Mouse (Mus musculus): ENCODE measurements around the gene Slc6a9.

Slc6a9 gene

GRCm38 (mm10) chr4:117834457-117834844, at the start of gene Slc6a9:
TSS of gene Slc6a9 (plus strand) at chr4:117834506.
- no peak for DNase-seq (ENCODE audit: low spot score)

- no peak for DNase-seq (ENCODE audit: low spot score)
Measured at GRCm38 (mm10) chr4:117786963-117787362, 47.3 kb upstream of the Slc6a9 start.

GRCm38 (mm10) chr4:117788308-117788707, 46.0 kb upstream of the Slc6a9 start:
- DNase-seq (ENCODE audit: low spot score) = no peak

GRCm38 (mm10) chr4:117799904-117800303, 34.4 kb upstream of the Slc6a9 start:
- no peak for DNase-seq (ENCODE audit: low spot score)

- DNase-seq (ENCODE audit: low spot score) = no peak
Measured at GRCm38 (mm10) chr4:117806992-117807391, 27.3 kb upstream of the Slc6a9 start.

- no peak for DNase-seq (ENCODE audit: low spot score)
Measured at GRCm38 (mm10) chr4:117810933-117811332, 23.4 kb upstream of the Slc6a9 start.

- no peak for DNase-seq (ENCODE audit: low spot score)
Measured at GRCm38 (mm10) chr4:117813591-117814192, 20.6 kb upstream of the Slc6a9 start.

- no peak for DNase-seq (ENCODE audit: low spot score)
Measured at GRCm38 (mm10) chr4:117814333-117814732, 20.0 kb upstream of the Slc6a9 start.

- DNase-seq (ENCODE audit: low spot score) = no peak
Measured at GRCm38 (mm10) chr4:117816776-117817175, 17.5 kb upstream of the Slc6a9 start.

- DNase-seq (ENCODE audit: low spot score) = no peak
Measured at GRCm38 (mm10) chr4:117818032-117818431, 16.3 kb upstream of the Slc6a9 start.

GRCm38 (mm10) chr4:117828572-117829145, 5.6 kb upstream of the Slc6a9 start:
- no peak for DNase-seq (ENCODE audit: low spot score)

GRCm38 (mm10) chr4:117829260-117830123, 4.8 kb upstream of the Slc6a9 start:
- DNase-seq (ENCODE audit: low spot score) = no peak

GRCm38 (mm10) chr4:117830124-117830551, 4.2 kb upstream of the Slc6a9 start:
- DNase-seq (ENCODE audit: low spot score) = no peak

- DNase-seq (ENCODE audit: low spot score) = no peak
Measured at GRCm38 (mm10) chr4:117830801-117831200, 3.5 kb upstream of the Slc6a9 start.

GRCm38 (mm10) chr4:117831499-117831898, 2.8 kb upstream of the Slc6a9 start:
- no peak for DNase-seq (ENCODE audit: low spot score)

GRCm38 (mm10) chr4:117831920-117832691, 2.2 kb upstream of the Slc6a9 start:
- DNase-seq (ENCODE audit: low spot score) = no peak

GRCm38 (mm10) chr4:117834845-117835530, 682 bp downstream of the Slc6a9 start:
- no peak for DNase-seq (ENCODE audit: low spot score)

GRCm38 (mm10) chr4:117835531-117836111, 1.3 kb downstream of the Slc6a9 start:
- DNase-seq (ENCODE audit: low spot score) = no peak

GRCm38 (mm10) chr4:117836204-117836767, 2.0 kb downstream of the Slc6a9 start:
- peak; percentile 68 for DNase-seq (ENCODE audit: low spot score)

- DNase-seq (ENCODE audit: low spot score) = no peak
Measured at GRCm38 (mm10) chr4:117837271-117837670, 3.0 kb downstream of the Slc6a9 start.

- no peak for DNase-seq (ENCODE audit: low spot score)
Measured at GRCm38 (mm10) chr4:117839366-117839765, 5.1 kb downstream of the Slc6a9 start.

Measured in layer of hippocampus, adult 9-10 months (tissue).